Mouse (Mus musculus): ENCODE measurements around the gene Csf2rb2. TPM values are rescaled to one million over a fixed set of nuclear protein-coding genes. Genes with fewer than 3 reads are reported as not detected.

Gene Csf2rb2
- polyA plus RNA-seq, 1 experiment from 2014 or later: 0.33 TPM

GRCm38 (mm10) chr15:78246143-78247116 is 59.1 kb downstream of the Csf2rb2 start:
- H3K9ac ChIP-seq: no peak overlapping the region
- H3K4me3 ChIP-seq (replicated peaks; ENCODE audit: low read length): no peak overlapping the region
- no peaks in the 10 kb centered on the region for H3K9me3 ChIP-seq (ENCODE audit: control insufficient read depth, low read length)
- 83% methylated on average over 18 of the region's 18 CpGs for WGBS
- H3K27me3 ChIP-seq (ENCODE audit: control insufficient read depth, insufficient read depth, low read length): no peaks in the 10 kb centered on the region
- no peak overlapping the region for H3K4me2 ChIP-seq (replicated peaks)
- DNase-seq (ENCODE audit: low spot score) (no peak), ATAC-seq (ENCODE audit: low FRiP score) (no peak)
- no peaks in the 10 kb centered on the region for H3K4me1 ChIP-seq (replicated peaks; ENCODE audit: control insufficient read depth, insufficient read depth, low read length)
- no peaks in the 10 kb centered on the region for H3K36me3 ChIP-seq (replicated peaks; ENCODE audit: control insufficient read depth, insufficient read depth)
- no peak overlapping the region for H3K27ac ChIP-seq

DNA sequence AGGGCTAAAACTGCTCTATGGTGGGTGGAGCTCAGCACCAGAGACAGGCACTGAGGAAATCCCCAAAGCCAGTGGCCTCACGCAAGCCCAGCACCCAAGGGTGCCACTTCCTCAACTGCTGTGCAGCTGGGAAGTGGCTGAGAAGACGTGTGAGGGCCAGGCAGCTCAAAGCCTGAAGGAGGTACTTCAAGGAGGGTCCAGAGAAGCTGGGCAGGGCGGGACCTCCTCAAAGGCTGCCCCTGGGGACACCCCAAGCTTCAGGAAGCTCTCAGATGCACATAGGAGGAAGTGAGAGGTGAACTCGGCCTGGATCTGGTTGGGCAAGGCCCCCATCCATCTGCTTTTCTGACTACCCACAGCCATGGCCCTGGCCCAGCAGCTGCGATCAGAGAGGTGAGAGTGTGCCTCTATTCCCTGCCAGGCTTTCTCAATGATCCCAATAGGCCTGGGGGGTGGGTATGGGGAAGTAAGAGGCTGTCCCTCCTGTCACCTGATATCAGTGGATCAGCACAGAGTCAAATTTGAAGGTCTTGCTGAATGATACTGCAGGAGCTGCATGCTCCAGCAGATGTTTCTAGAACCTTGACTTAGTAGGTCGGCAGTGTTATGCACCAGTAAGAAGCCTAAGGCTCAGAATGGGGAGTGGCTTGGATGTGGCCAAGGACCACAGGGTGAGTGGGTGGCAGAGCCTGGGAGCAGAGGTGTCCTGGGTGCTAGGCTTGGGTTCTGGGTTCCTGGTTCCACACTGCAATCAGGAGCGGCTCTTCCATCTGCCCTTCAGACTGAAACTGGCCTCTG is 60.6 kb downstream of the Csf2rb2 start, which contains the start of gene Ncf4:
TSS of gene Ncf4 (plus strand) at position 107 of the 798 bp plus-strand sequence.
- H3K9ac ChIP-seq: no peak within 1 kb of the TSS
- H3K27ac ChIP-seq: no peak within 1 kb of the TSS
- H3K27me3 ChIP-seq (ENCODE audit: control insufficient read depth, insufficient read depth, low read length): 0 out of 2 replicates have a peak, but pooled peaks cover 3% of the 10 kb centered on the region
- no peak within 1 kb of the TSS for H3K4me2 ChIP-seq (replicated peaks)
- H3K4me3 ChIP-seq (replicated peaks; ENCODE audit: low read length): no peak within 1 kb of the TSS
- H3K4me1 ChIP-seq (replicated peaks; ENCODE audit: control insufficient read depth, insufficient read depth, low read length): no peaks in the 10 kb centered on the region
- H3K36me3 ChIP-seq (replicated peaks; ENCODE audit: control insufficient read depth, insufficient read depth): no peaks in the 10 kb centered on the region
- no peak for ATAC-seq (ENCODE audit: low FRiP score)
- no peaks in the 10 kb centered on the region for H3K9me3 ChIP-seq (ENCODE audit: control insufficient read depth, low read length)
- 83% methylated on average over 7 of the region's 7 CpGs for WGBS
- no peak for DNase-seq (ENCODE audit: low spot score)

GRCm38 (mm10) chr15:78243774-78244173 is 61.7 kb downstream of the Csf2rb2 start:
- no peak overlapping the region for H3K27ac ChIP-seq

GRCm38 (mm10) chr15:78243061-78243460 is 62.5 kb downstream of the Csf2rb2 start:
- Histone ChIP-seq H3K9ac (no peak overlapping the region), H3K4me2 (replicated peaks) (no peak overlapping the region), H3K27me3 (ENCODE audit: control insufficient read depth, insufficient read depth, low read length) (0 out of 2 replicates have a peak, but pooled peaks cover 3% of the 10 kb centered on the region), H3K4me3 (replicated peaks; ENCODE audit: low read length) (no peak overlapping the region), H3K36me3 (replicated peaks; ENCODE audit: control insufficient read depth, insufficient read depth) (no peaks in the 10 kb centered on the region), H3K4me1 (replicated peaks; ENCODE audit: control insufficient read depth, insufficient read depth, low read length) (no peaks in the 10 kb centered on the region), H3K9me3 (ENCODE audit: control insufficient read depth, low read length) (no peaks in the 10 kb centered on the region), H3K27ac (no peak overlapping the region)
- ATAC-seq (ENCODE audit: low FRiP score) (no peak), DNase-seq (ENCODE audit: low spot score) (no peak)
- WGBS: 82% methylated on average over 8 of the region's 8 CpGs

More at GRCm38 (mm10) chr15:78243774-78244173, 61.7 kb downstream of the Csf2rb2 start:
- Histone ChIP-seq H3K9me3 (ENCODE audit: control insufficient read depth, low read length) (no peaks in the 10 kb centered on the region), H3K9ac (no peak overlapping the region), H3K4me3 (replicated peaks; ENCODE audit: low read length) (no peak overlapping the region), H3K4me2 (replicated peaks) (no peak overlapping the region), H3K4me1 (replicated peaks; ENCODE audit: control insufficient read depth, insufficient read depth, low read length) (no peaks in the 10 kb centered on the region), H3K36me3 (replicated peaks; ENCODE audit: control insufficient read depth, insufficient read depth) (no peaks in the 10 kb centered on the region), H3K27me3 (ENCODE audit: control insufficient read depth, insufficient read depth, low read length) (0 out of 2 replicates have a peak, but pooled peaks cover 3% of the 10 kb centered on the region)
- ATAC-seq (ENCODE audit: low FRiP score) (no peak), DNase-seq (ENCODE audit: low spot score) (no peak)
- 69% methylated on average over 6 of the region's 6 CpGs for WGBS

GRCm38 (mm10) chr15:78241335-78241734 is 64.2 kb downstream of the Csf2rb2 start:
- no peak for ATAC-seq (ENCODE audit: low FRiP score)
- Histone ChIP-seq H3K27me3 (ENCODE audit: control insufficient read depth, insufficient read depth, low read length) (0 out of 2 replicates have a peak, but pooled peaks cover 3% of the 10 kb centered on the region), H3K4me3 (replicated peaks; ENCODE audit: low read length) (no peak overlapping the region), H3K27ac (no peak overlapping the region), H3K36me3 (replicated peaks; ENCODE audit: control insufficient read depth, insufficient read depth) (no peaks in the 10 kb centered on the region), H3K9me3 (ENCODE audit: control insufficient read depth, low read length) (no peaks in the 10 kb centered on the region), H3K9ac (no peak overlapping the region), H3K4me2 (replicated peaks) (no peak overlapping the region), H3K4me1 (replicated peaks; ENCODE audit: control insufficient read depth, insufficient read depth, low read length) (no peaks in the 10 kb centered on the region)
- no peak for DNase-seq (ENCODE audit: low spot score)
- WGBS: 58% methylated on average over 11 of the region's 11 CpGs

GRCm38 (mm10) chr15:78239956-78240617 is 65.4 kb downstream of the Csf2rb2 start:
- WGBS: 78% methylated on average over 14 of the region's 14 CpGs
- no peak overlapping the region for H3K4me2 ChIP-seq (replicated peaks)
- no peaks in the 10 kb centered on the region for H3K36me3 ChIP-seq (replicated peaks; ENCODE audit: control insufficient read depth, insufficient read depth)
- H3K9me3 ChIP-seq (ENCODE audit: control insufficient read depth, low read length): no peaks in the 10 kb centered on the region
- H3K4me1 ChIP-seq (replicated peaks; ENCODE audit: control insufficient read depth, insufficient read depth, low read length): no peaks in the 10 kb centered on the region
- DNase-seq (ENCODE audit: low spot score) (no peak), ATAC-seq (ENCODE audit: low FRiP score) (no peak)
- H3K27ac ChIP-seq: no peak overlapping the region
- H3K4me3 ChIP-seq (replicated peaks; ENCODE audit: low read length): no peak overlapping the region
- H3K27me3 ChIP-seq (ENCODE audit: control insufficient read depth, insufficient read depth, low read length): 0 out of 2 replicates have a peak, but pooled peaks cover 3% of the 10 kb centered on the region
- no peak overlapping the region for H3K9ac ChIP-seq

DNA sequence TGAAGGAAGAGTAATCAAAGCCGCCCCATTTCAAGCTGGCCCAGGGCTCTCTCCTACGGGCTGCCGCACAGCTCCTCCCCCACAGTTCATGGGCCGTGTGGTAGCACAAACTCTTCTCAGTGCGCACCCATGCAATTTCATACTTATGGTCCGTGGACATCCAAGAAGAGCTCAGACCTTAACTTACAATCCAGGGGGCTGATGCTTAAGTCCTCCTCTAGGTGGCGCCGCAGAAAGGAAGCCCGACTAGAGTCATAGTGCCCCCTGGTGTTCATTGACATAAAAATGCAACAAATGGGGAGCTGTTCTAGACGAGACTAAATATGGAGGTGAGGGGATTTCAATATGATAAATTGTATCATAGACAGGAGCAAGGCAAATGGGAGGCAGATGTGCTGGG is 66.1 kb downstream of the Csf2rb2 start:
- Histone ChIP-seq H3K9ac (no peak overlapping the region), H3K4me1 (replicated peaks; ENCODE audit: control insufficient read depth, insufficient read depth, low read length) (no peaks in the 10 kb centered on the region), H3K4me2 (replicated peaks) (no peak overlapping the region), H3K27ac (no peak overlapping the region), H3K9me3 (ENCODE audit: control insufficient read depth, low read length) (no peaks in the 10 kb centered on the region), H3K27me3 (ENCODE audit: control insufficient read depth, insufficient read depth, low read length) (0 out of 2 replicates have a peak, but pooled peaks cover 3% of the 10 kb centered on the region), H3K4me3 (replicated peaks; ENCODE audit: low read length) (no peak overlapping the region), H3K36me3 (replicated peaks; ENCODE audit: control insufficient read depth, insufficient read depth) (no peaks in the 10 kb centered on the region)
- DNase-seq (ENCODE audit: low spot score) (peak; percentile 74), ATAC-seq (ENCODE audit: low FRiP score) (no peak)
- WGBS: 23% methylated on average over 10 of the region's 10 CpGs

- DNase-seq (ENCODE audit: low spot score) (no peak), ATAC-seq (ENCODE audit: low FRiP score) (no peak)
- Histone ChIP-seq H3K4me1 (replicated peaks; ENCODE audit: control insufficient read depth, insufficient read depth, low read length) (peaks cover 5% of the 10 kb centered on the region), H3K27ac (no peak overlapping the region), H3K9me3 (ENCODE audit: control insufficient read depth, low read length) (no peaks in the 10 kb centered on the region), H3K4me2 (replicated peaks) (no peak overlapping the region), H3K27me3 (ENCODE audit: control insufficient read depth, insufficient read depth, low read length) (no peaks in the 10 kb centered on the region; the same call in 1 of the 2 replicates), H3K4me3 (replicated peaks; ENCODE audit: low read length) (no peak overlapping the region), H3K9ac (no peak overlapping the region), H3K36me3 (replicated peaks; ENCODE audit: control insufficient read depth, insufficient read depth) (no peaks in the 10 kb centered on the region)
- 70% methylated on average over 5 of the region's 5 CpGs for WGBS
Measured at GRCm38 (mm10) chr15:78234823-78235509, 70.6 kb downstream of the Csf2rb2 start.

Data from hindbrain, embryonic 14.5 days (tissue).